Mouse (Mus musculus) inflammation-experienced regulatory T-cells, adult 6 months (primary cell): ENCODE data around the gene Maats1. TPM values are rescaled to one million over a fixed set of nuclear protein-coding genes. Genes with fewer than 3 reads are reported as not detected.

Experiments used
- ATAC-seq: one replicate; pipeline ENCODE4 v1.8.0; 2017
- polyA plus RNA-seq, 3 experiments: library from polyadenylated mRNA; unstranded; fragments of 100-300 nt; shearing (Covaris generic); gene quantifications; one replicate each; pipeline ENCODE4 v1.2.1; 2017

Maats1 gene
- polyA plus RNA-seq, 3 experiments from 2014 or later = 0.19 TPM; not detected in 2

DNA sequence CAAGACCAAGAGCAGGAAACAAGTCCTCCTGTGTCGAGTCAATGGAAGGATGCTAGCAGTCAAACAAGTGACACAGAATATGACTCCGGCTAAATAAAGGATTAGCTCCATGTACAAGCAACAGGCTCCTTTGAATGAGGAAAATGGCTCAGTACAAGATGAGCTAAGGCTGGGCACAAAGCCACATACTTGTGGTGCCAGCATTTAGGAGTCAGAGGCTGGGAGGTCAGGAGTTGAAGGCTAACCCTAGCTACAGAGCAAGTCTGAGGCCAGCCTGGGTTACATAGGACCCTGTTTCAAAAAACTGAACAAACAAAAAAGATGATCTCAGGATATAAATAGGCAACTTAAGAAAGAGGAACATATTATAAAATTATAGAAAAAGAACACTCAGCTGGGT, 51.8 kb downstream of the Maats1 start:
- ATAC-seq = no peak

GRCm38 (mm10) chr16:38288851-38289250, 53.1 kb downstream of the Maats1 start:
- no peak for ATAC-seq

- no peak for ATAC-seq
Observed at GRCm38 (mm10) chr16:38287762-38288161, 54.2 kb downstream of the Maats1 start.

- ATAC-seq = no peak
Observed at GRCm38 (mm10) chr16:38287357-38287756, 54.6 kb downstream of the Maats1 start.

GRCm38 (mm10) chr16:38286541-38286940, 55.4 kb downstream of the Maats1 start:
- no peak for ATAC-seq

DNA sequence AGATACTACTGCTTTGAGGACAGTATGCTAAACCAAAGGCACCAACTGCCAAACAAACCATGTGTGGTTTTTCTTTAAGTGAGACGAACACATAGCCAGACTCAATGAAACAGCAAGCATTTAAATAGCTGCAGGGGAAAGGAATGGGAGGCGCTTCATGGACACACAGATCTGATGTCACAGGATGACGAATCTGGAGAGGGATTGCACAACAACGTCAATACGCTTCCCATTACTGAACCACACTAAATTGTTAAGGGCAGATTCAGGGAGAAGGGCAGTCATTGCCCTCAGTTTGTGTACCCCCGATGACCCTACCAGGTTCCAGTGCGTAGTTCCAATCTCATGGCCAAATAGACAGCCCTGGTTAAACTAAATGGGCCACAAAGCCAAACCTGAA, 56.1 kb downstream of the Maats1 start:
- no peak for ATAC-seq

- ATAC-seq = no peak
Observed at GRCm38 (mm10) chr16:38283300-38283699, 58.6 kb downstream of the Maats1 start.

DNA sequence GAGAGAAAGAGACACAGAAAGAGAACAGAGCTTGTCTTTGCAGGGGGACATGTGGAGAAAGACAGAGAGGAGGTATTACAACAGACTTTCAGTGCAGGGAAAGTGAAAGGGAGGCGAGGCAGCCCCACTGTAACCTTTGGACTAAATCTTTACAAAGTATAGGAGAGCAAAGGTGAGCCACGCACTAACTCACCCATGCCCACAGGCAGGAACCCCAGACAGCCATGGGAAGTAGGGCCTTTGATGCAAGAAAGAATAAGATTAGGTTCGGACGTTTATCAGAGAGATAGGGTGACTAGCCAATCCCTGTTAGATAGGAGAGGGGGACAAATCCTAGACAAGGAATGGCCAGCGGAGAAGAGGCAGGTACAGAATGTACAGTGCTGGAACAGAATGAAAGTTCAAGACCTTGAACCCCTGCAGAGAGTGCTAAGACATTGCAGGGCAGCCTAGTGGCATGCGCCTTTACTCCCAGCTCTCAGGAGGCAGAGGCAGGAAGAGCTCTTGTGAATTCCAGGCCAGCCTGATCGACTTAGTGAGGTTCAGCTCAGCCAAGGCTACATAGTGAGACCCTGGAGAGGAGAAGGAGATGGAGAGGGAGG, 59.3 kb downstream of the Maats1 start:
- ATAC-seq = no peak

GRCm38 (mm10) chr16:38280951-38281350, 61.0 kb downstream of the Maats1 start:
- no peak for ATAC-seq

- no peak for ATAC-seq
Observed at GRCm38 (mm10) chr16:38279794-38280193, 62.1 kb downstream of the Maats1 start.

DNA sequence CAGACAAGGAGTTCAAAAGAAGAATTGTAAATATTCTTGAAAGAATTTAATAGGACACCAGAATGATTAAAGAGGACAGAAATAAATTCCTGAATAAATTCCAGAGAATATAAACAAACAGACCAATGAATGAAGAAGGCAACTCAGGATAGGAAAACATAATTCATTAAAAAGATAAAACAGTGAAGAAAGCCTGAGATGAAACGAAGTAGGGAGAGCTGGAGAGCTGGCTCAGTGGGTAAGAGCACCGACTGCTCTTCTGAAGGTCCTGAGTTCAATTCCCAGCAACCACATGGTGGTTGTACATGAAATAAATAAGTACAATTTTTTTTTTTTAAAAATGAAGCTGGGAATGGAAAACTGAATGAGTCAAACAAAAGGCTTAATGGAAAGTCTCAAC, 67.2 kb downstream of the Maats1 start:
- no peak for ATAC-seq

DNA sequence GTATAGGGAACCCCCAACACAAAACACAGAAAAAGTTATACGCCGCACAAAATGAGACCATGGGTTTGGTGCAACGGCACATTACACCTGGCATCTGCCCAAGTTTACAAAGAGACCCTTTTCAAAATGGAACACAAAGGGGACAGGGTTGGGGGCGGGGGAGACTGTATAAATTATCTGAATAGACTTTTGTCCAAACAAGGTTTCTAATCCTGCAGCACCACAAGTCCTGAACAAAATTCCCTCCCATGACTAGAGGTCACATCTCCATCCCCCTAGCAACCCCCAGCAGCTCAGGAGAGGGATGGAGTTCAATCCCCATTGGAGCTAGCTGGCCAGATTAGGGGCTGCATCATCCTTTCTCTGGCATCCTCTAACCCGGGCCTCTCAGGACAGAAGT, 69.5 kb downstream of the Maats1 start:
- ATAC-seq = no peak

GRCm38 (mm10) chr16:38271601-38272000, 70.3 kb downstream of the Maats1 start:
- no peak for ATAC-seq

- no peak for ATAC-seq
Observed at GRCm38 (mm10) chr16:38255927-38256326, 86.0 kb downstream of the Maats1 start.

DNA sequence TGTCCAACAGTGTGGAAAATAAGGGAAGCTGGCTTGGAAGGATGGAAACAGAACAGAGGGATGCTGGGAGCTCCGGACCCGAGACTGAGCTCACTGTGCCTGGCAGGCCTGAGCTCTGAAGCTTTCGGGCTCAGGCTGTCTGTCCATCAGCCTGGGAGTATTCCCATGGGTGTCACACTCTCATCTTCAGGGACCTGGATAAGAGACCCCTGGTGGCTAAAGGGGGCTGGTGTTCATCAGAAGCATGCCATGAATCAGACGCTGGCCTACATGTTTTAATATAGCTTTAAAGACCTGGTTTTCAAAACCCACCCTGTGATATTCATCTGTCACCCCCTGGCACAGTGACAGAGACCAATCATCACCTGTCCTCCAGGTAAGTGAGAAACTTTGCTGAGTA, 86.8 kb downstream of the Maats1 start:
- ATAC-seq = no peak

GRCm38 (mm10) chr16:38254001-38254400, 87.9 kb downstream of the Maats1 start:
- ATAC-seq = no peak

- no peak for ATAC-seq
Observed at GRCm38 (mm10) chr16:38250467-38250866, 91.5 kb downstream of the Maats1 start.

DNA sequence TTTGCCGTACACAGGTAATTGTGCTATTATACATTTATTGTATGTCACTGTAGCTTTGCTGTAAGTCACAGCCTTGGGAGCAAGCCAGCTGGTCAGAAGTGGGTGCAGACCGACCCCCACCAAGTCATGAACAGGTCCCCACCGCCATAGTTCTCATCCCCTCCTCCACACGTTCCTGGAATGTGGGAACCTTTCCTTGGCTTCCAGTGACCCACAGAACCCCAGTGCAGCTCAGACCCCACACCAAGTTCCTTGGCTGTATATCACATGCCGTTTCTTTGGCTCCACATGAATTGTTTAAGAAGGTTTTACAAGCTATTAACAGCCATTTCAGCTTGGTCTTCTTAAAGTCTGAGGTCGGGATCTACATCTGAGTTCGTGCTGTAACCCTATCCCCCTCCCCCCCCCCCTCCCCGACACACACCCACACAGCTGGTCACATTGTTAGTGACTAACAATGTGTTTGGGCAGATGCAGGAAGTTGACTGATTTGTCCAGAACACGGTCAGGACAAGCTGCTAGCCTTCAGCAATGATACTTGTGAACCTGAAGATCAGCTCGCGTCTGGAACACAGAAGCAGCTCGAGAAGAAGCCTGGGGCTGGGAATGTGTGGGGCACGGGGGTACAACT, 93.5 kb downstream of the Maats1 start:
- ATAC-seq = no peak

Other genes starting within 250 kb of the Maats1 start
- not detected for gene Nr1i2, start 47.3 kb downstream of the Maats1 start, polyA plus RNA-seq
- gene Cox17, start 4.8 kb upstream of the Maats1 start, polyA plus RNA-seq = 100 to 1,000 TPM; 213 to 395 (median 300) TPM
- gene Gm21987, start 4.9 kb upstream of the Maats1 start, polyA plus RNA-seq = not detected
- 10 to 100 TPM in 1 of 3 experiments, 1 to 10 TPM in 1, under 1 TPM in 1; 0.95 to 10.3 (median 2.3) TPM for gene Popdc2, start 20.1 kb upstream of the Maats1 start, polyA plus RNA-seq
- under 1 TPM in 1 of 3 experiments, not detected in 2; 0.30 TPM for gene Pla1a, start 91.0 kb upstream of the Maats1 start, polyA plus RNA-seq
- gene Adprh, start 110.6 kb upstream of the Maats1 start, polyA plus RNA-seq = 10 to 100 TPM; 43.1 to 93.7 (median 71.8) TPM
- 10 to 100 TPM in 1 of 3 experiments, 1 to 10 TPM in 2; 2.6 to 12.9 (median 3.8) TPM for gene Cd80, start 113.4 kb upstream of the Maats1 start, polyA plus RNA-seq
- 10 to 100 TPM; 10.1 to 18.5 (median 14.4) TPM for gene Timmdc1, start 180.5 kb upstream of the Maats1 start, polyA plus RNA-seq
- gene Poglut1, start 208.1 kb upstream of the Maats1 start, polyA plus RNA-seq = 10 to 100 TPM; 30.8 to 37.8 (median 37.2) TPM
- 10 to 100 TPM; 33.5 to 34.0 (median 33.6) TPM for gene Tmem39a, start 216.6 kb upstream of the Maats1 start, polyA plus RNA-seq